Mouse (Mus musculus) C2C12 (cell line): ENCODE data around the gene Mgll. TPM values are rescaled to one million over a fixed set of nuclear protein-coding genes. Genes with fewer than 3 reads are reported as not detected.

Experiments used
- H3K27me3 ChIP-seq: one replicate; pipeline ENCODE4 v1.6.1; 2011; ENCODE audit not compliant: control insufficient read depth, insufficient read depth, insufficient read length
- H3K36me3 ChIP-seq: one replicate; pipeline ENCODE4 v1.6.1; 2011; ENCODE audit not compliant: control insufficient read depth, insufficient read depth
- H3K4me3 ChIP-seq: one replicate; pipeline ENCODE4 v1.5.1; 2011; ENCODE audit warnings: mild to moderate bottlenecking, control low read depth; ENCODE audit not compliant: poor library complexity, insufficient read depth, severe bottlenecking
- H3K79me2 ChIP-seq: one replicate; pipeline ENCODE4 v1.6.1; 2011; ENCODE audit not compliant: control insufficient read depth, insufficient read depth
- H3K79me3 ChIP-seq: one replicate; pipeline ENCODE4 v1.6.1; 2011; ENCODE audit warnings: low read depth, control low read depth
- H3ac ChIP-seq: one replicate; pipeline ENCODE3; 2011; ENCODE audit warnings: low read depth; ENCODE audit not compliant: control insufficient read depth, insufficient read length
- CEBPB ChIP-seq: IDR thresholded peaks from one replicate; pipeline ENCODE4 v1.6.1; 2011; ENCODE audit warnings: low read depth, mild to moderate bottlenecking, control low read depth, moderate library complexity
- CTCF ChIP-seq: IDR thresholded peaks from one replicate; pipeline ENCODE4 v1.5.1; 2011; ENCODE audit not compliant: control insufficient read depth, insufficient read depth, insufficient read length
- FOSL1 ChIP-seq: IDR thresholded peaks from one replicate; pipeline ENCODE4 v1.8.0; 2011; ENCODE audit warnings: mild to moderate bottlenecking, low read length; ENCODE audit not compliant: poor library complexity, insufficient read depth, severe bottlenecking
- MAX ChIP-seq: IDR thresholded peaks from one replicate; pipeline ENCODE4 v1.6.1; 2011; ENCODE audit warnings: mild to moderate bottlenecking, control low read depth
- MYOD1 ChIP-seq: IDR thresholded peaks from one replicate; pipeline ENCODE4 v1.6.1; 2011; ENCODE audit warnings: low read depth; ENCODE audit not compliant: control insufficient read depth, insufficient read length
- MYOG ChIP-seq: IDR thresholded peaks from one replicate; pipeline ENCODE4 v1.6.1; 2011; ENCODE audit not compliant: control insufficient read depth, insufficient read length; ENCODE audit errors: extremely low read depth
- USF1 ChIP-seq: IDR thresholded peaks from one replicate; pipeline ENCODE4 v1.6.1; 2011; ENCODE audit warnings: low read depth, mild to moderate bottlenecking, control low read depth, moderate library complexity
- polyA plus RNA-seq: library from polyadenylated mRNA; unstranded; fragments of >200 nt; fragmentation: generic; extraction: Trizol; gene quantifications from one replicate; pipeline ENCODE4 v1.2.1, GENCODE M21; 2012; ENCODE audit warnings: missing spikeins

The Mgll gene
- polyA plus RNA-seq, 1 experiment, result 1.3 TPM

DNA sequence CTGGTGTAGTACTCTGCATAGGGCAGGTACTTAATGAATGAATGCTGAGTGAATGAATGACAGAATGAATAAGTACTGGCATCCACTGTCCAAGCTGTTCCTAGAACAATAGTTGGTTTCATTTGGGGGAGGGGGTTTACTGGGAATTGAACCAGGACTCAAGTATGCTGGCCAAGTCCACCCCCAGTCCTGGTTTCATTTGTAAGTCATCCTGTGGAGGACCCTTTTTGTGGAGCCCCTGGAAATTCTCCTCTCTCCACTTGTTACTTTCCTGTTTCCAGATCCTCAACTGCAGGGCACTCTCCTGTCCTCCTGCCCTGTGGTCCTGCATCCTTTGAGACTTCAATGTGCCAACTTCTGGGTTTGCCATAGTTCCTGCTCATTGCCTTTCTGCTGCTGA, 10.9 kb upstream of the Mgll start:
- Histone ChIP-seq H3K79me3 (no peaks in the 10 kb centered on the region), H3K27me3 (peaks cover 20% of the 10 kb centered on the region), H3ac (no peak overlapping the region), H3K79me2 (no peaks in the 10 kb centered on the region), H3K36me3 (no peaks in the 10 kb centered on the region), H3K4me3 (no peak overlapping the region)
- TF ChIP-seq MAX (no peak), CEBPB (no peak), FOSL1 (no peak), CTCF (no peak), MYOD1 (no peak), USF1 (no peak), MYOG (no peak)

- no peak overlapping the region for H3ac ChIP-seq
- TF ChIP-seq MYOG (no peak), MYOD1 (no peak), CTCF (no peak), USF1 (no peak), MAX (no peak), FOSL1 (no peak), CEBPB (no peak)
- no peaks in the 10 kb centered on the region for H3K79me2 ChIP-seq
- H3K27me3 ChIP-seq, result peaks cover 19% of the 10 kb centered on the region
- no peak overlapping the region for H3K4me3 ChIP-seq
- H3K79me3 ChIP-seq, result no peaks in the 10 kb centered on the region
- H3K36me3 ChIP-seq, result no peaks in the 10 kb centered on the region
Observed at GRCm38 (mm10) chr6:88714200-88714674, 10.0 kb upstream of the Mgll start.

- no peak overlapping the region for H3K4me3 ChIP-seq
Observed at GRCm38 (mm10) chr6:88715378-88715781, 8.8 kb upstream of the Mgll start.

DNA sequence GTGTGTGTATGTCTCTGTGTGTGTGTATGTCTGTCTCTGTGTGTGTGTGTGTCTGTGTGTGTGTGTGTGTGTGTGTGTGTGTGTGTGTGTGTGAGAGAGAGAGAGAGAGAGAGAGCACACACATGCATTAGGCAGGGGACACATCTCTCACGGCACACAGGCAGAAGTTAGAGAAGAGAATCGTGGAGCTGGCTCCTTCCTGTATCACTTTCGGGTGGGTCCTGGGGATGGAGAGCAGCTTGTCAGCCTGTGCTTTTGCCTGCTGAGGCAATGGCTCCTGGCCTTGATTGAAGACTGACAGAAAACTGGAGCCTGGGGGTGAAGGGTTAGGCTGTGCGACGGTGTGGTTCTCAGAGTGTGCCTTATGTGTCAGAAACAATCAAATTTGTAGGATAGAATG, 8.2 kb upstream of the Mgll start:
- Histone ChIP-seq H3K36me3 (no peaks in the 10 kb centered on the region), H3K27me3 (peaks cover 14% of the 10 kb centered on the region), H3ac (no peak overlapping the region), H3K79me3 (no peaks in the 10 kb centered on the region), H3K79me2 (no peaks in the 10 kb centered on the region), H3K4me3 (no peak overlapping the region)
- no peak for TF ChIP-seq MYOD1
- TF ChIP-seq CTCF, result no peak
- no peak for TF ChIP-seq FOSL1
- no peak for TF ChIP-seq CEBPB
- TF ChIP-seq MAX, result no peak
- no peak for TF ChIP-seq USF1
- TF ChIP-seq MYOG, result no peak

More at GRCm38 (mm10) chr6:88715378-88715781, 8.8 kb upstream of the Mgll start:
- Histone ChIP-seq H3K27me3 (peaks cover 14% of the 10 kb centered on the region), H3ac (no peak overlapping the region), H3K79me3 (no peaks in the 10 kb centered on the region), H3K36me3 (no peaks in the 10 kb centered on the region), H3K79me2 (no peaks in the 10 kb centered on the region)
- TF ChIP-seq CEBPB (no peak), MYOG (no peak), CTCF (no peak), FOSL1 (no peak), MYOD1 (no peak), USF1 (no peak), MAX (no peak)

DNA sequence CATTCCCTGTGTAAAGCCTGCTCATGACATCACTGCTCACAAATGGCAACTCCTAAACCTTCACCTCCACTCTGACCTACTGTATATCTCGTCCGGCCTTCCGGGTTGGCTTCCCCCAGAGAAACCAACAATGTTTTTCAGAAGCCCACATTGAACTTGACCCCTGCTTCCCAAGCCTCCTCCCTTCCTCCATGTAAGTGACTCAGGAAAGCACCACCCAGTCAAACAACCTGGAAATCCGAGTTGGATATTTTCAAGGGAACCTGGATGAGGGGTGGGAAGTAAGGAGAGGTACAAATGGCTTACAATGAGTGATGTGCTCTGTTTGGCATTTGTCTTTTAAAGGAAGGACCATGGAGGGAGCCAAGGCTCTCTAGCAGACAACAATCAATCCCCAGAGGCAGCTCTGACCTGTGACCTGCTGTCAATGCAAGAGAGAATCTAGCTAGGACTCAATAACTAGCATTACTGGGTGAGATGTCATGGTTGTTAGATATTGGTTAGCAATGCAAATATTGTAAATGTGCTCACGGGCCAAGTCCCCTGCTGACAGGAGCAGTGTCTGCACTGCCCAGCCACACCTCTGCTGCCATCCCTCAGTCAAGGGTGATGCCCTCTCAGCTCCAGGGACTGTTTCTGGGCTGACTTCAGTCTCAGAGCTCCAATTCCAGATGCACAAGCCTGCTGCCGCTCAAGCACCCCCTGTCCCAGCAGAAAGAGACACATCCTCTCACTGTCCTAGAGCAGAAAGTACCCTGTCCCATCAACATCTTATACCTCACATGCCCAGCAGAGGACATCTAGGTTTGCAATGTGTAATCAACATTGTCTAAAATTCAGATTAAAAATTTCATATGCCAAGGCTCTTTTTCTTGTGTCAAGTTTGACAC, 6.8 kb upstream of the Mgll start:
- peaks cover 8% of the 10 kb centered on the region for H3K27me3 ChIP-seq
- no peak for TF ChIP-seq MAX
- no peak for TF ChIP-seq USF1
- TF ChIP-seq MYOG, result no peak
- TF ChIP-seq CTCF, result no peak
- TF ChIP-seq FOSL1, result no peak
- TF ChIP-seq CEBPB, result no peak
- TF ChIP-seq MYOD1, result no peak
- no peaks in the 10 kb centered on the region for H3K36me3 ChIP-seq
- H3ac ChIP-seq, result no peak overlapping the region
- no peaks in the 10 kb centered on the region for H3K79me3 ChIP-seq
- H3K79me2 ChIP-seq, result no peaks in the 10 kb centered on the region
- no peak overlapping the region for H3K4me3 ChIP-seq
